ENCODE assay signal across 1 mouse cellular context in the genomic region with DNA sequence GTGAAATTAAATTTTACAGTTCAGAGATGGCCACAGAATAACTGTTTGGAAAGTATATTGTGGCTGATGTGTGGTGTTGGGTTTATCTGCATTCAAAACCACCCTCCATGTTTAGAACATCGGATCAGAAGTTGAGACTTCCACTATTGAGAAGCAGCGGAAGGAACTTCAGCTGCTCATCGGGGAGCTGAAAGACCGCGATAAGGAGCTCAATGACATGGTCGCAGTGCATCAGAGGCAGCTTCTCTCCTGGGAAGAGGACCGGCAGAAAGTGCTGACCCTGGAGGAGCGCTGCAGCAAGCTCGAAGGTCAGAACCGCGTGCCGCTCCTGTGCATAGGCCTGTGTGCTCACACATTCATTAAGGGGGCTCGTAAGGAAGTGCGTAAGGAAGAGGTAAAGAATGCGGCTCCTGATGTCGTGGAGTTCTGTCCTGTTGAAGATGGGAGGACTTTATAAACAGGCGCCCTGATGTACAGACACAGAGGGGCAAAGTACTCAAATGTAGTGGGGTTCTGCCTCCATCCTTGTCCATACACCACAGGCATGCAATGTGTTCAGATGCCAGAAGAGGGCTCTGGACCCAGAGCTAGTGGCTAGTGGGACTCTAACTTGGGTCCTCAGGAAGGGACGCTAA.
TF ChIP-seq lines count a peak whose summit lies in the region.

No protein-coding gene starts in this region.

TF ChIP-seq in MEL, 35 proteins besides CTCF, POLR2A, EP300 and RAD21 (continued from another document):
- no peak for TF ChIP-seq MYB (IDR thresholded peaks at IDR 0.05; ENCODE audit: low read depth, low read length)
- no peak for TF ChIP-seq KAT2A (conservative IDR thresholded peaks at IDR 0.05; ENCODE audit: low read depth, low read length)
- no peak for TF ChIP-seq MEF2A (IDR thresholded peaks at IDR 0.05; ENCODE audit: extremely low read depth, insufficient replicate concordance, low read depth, low read length, poor library complexity, severe bottlenecking)
- TF ChIP-seq RCOR1 (IDR thresholded peaks at IDR 0.05; ENCODE audit: low read depth, low read length): 0 out of 2 replicates have a peak, but pooled peaks have one; percentile 11
- no peak for TF ChIP-seq NRF1 (IDR thresholded peaks at IDR 0.05; ENCODE audit: insufficient read depth, low read depth, low read length, poor library complexity, severe bottlenecking)
- TF ChIP-seq JUND (IDR thresholded peaks at IDR 0.05; ENCODE audit: low read depth, low read length): no peak
- TF ChIP-seq ZC3H11A (IDR thresholded peaks at IDR 0.05; ENCODE audit: low read depth, low read length): no peak
- TF ChIP-seq NELFE (IDR thresholded peaks at IDR 0.05; ENCODE audit: low read depth, low read length): no peak
- TF ChIP-seq HCFC1 (IDR thresholded peaks at IDR 0.05; ENCODE audit: low read depth, low read length): peak; percentile 16
- TF ChIP-seq CHD2 (IDR thresholded peaks at IDR 0.05; ENCODE audit: low read length): no peak; the same call in 1 of the 2 replicates
- 0 out of 2 replicates have a peak, but pooled peaks have one; percentile 14 for TF ChIP-seq MAFK (IDR thresholded peaks at IDR 0.05; ENCODE audit: borderline replicate concordance, low read depth, low read length)
- TF ChIP-seq GABPA (IDR thresholded peaks at IDR 0.05; ENCODE audit: low read depth, low read length): no peak
- TF ChIP-seq UBTF (IDR thresholded peaks at IDR 0.05; ENCODE audit: borderline replicate concordance, insufficient read depth, low read depth, low read length): 0 out of 2 replicates have a peak, but pooled peaks have one; percentile 86
- no peak for TF ChIP-seq E2F4 (IDR thresholded peaks at IDR 0.05; ENCODE audit: borderline replicate concordance, low read depth, low read length)
- TF ChIP-seq MXI1 (IDR thresholded peaks at IDR 0.05; ENCODE audit: low read depth, low read length): 0 out of 2 replicates have a peak, but pooled peaks have one; percentile 40
- TF ChIP-seq SMC3 (IDR thresholded peaks at IDR 0.05; ENCODE audit: low read depth, low read length): peak; percentile 35
- no peak; the same call in 1 of the 2 replicates for TF ChIP-seq POLR2AphosphoS5 (IDR thresholded peaks at IDR 0.05; ENCODE audit: borderline replicate concordance, low read depth, low read length)
- peak; percentile 85; the same call in 1 of the 2 replicates for TF ChIP-seq MYC (IDR thresholded peaks at IDR 0.05; ENCODE audit: low read depth, low read length)
- no peak for TF ChIP-seq ZKSCAN1 (IDR thresholded peaks at IDR 0.05; ENCODE audit: low read depth, low read length)
- peak; percentile 2 for TF ChIP-seq ZMIZ1 (IDR thresholded peaks at IDR 0.05; ENCODE audit: low read depth, low read length)
- peak; percentile 88 for TF ChIP-seq MAX (IDR thresholded peaks at IDR 0.05; ENCODE audit: low read length)
- TF ChIP-seq USF1 (IDR thresholded peaks at IDR 0.05; ENCODE audit: low read depth, low read length): peak; percentile 18; the same call in 1 of the 2 replicates
- TF ChIP-seq SIN3A (IDR thresholded peaks at IDR 0.05; ENCODE audit: low read length): peak; percentile 67; the same call in 1 of the 2 replicates
- peak; percentile 97 for TF ChIP-seq CHD1 (IDR thresholded peaks at IDR 0.05; ENCODE audit: low read depth, low read length)
- no peak for TF ChIP-seq ELF1 (IDR thresholded peaks at IDR 0.05; ENCODE audit: low read depth, low read length)
- no peak for TF ChIP-seq BHLHE40 (IDR thresholded peaks at IDR 0.05; ENCODE audit: borderline replicate concordance, low read depth, low read length)
- TF ChIP-seq GATA1 (IDR thresholded peaks at IDR 0.05; ENCODE audit: low read depth, low read length): peak; percentile 82
- TF ChIP-seq MAZ (IDR thresholded peaks at IDR 0.05; ENCODE audit: low read depth, low read length): peak; percentile 77
